Mouse (Mus musculus) urinary bladder, postnatal 36 days (tissue): ENCODE results near the gene Pzp.
A peak's percentile ranks its signal among the peaks of the same experiment; 100 is the strongest.

ENCODE experiments used
- DNase-seq, 2 experiments: peaks; one replicate each; pipeline ENCODE4 v3.0.0; 2022; ENCODE audit warnings: low spot score in 2 of 2, mixed read lengths in 1 of 2

Gene Pzp

GRCm38 (mm10) chr6:128526601-128527000 is at the start of gene Pzp:
Gene Pzp (minus strand): TSS chr6:128526720.
- DNase-seq, result no peak

- DNase-seq, result no peak
These were observed 40.1 kb upstream of the Pzp start for GRCm38 (mm10) chr6:128566589-128566988.

DNA sequence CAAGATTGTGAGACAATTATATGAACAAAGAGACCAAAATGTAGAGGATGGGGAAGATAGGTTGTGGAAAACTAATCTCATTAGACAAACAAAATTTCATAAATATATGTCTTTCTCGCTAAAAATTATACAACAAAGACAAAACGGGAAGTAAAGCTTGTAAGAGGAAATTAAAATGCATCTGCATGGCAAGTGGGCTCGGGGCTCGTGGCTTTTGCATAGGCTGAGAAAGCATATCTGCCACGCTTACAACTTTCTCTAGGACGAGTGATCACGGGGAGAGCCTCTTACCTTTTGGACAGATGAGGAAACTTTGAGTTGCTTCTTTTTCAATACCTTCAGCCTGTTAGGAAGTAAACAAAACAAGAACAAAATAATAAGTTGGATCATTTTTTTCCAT is 27.5 kb upstream of the Pzp start:
- DNase-seq, result no peak

- DNase-seq, result no peak
These were observed 23.2 kb upstream of the Pzp start for GRCm38 (mm10) chr6:128549463-128550452.

DNA sequence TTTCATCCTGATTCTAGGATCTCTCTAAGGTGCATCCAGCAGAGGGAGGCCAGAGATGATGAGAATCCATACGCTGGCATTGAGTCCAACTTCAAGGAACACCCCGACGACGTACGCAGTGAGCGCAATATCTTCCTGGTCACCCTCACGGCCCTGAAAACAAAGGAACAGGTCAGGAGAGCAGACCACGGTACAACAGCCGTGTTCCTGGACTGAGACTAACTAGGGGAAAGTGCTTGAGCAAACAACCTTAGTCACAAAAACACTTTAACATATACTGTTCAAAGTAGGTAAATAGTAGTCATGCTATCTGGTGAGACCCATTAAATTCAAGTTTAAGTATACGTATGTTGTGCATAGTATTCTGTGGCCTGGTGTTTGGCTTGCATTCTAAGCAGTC is 22.0 kb upstream of the Pzp start:
- DNase-seq, result no peak

DNA sequence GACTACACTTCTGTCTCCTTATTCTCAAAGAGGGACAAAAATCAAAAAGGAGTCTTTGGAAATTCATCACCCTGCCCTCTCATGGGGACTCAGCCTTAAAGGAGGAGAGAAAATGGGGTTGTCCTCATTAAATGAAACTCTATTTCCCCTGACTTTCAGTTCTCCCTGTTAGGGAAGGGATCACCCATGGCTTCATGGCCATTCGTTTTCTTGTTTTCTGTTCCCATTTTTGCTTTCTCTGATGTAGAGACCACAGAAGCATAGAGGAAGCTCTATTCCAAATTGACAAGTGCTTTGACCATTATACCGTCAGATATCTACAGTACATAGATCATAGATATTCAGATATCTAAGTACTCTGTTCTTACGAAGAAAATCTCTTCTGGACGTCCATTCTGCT is 18.9 kb upstream of the Pzp start:
- DNase-seq, result no peak

GRCm38 (mm10) chr6:128543226-128543625 is 16.7 kb upstream of the Pzp start:
- peak in 1 of 2 experiments; percentile 7 for DNase-seq

- DNase-seq, result no peak
These were observed 8.7 kb upstream of the Pzp start for GRCm38 (mm10) chr6:128535250-128535649.

DNA sequence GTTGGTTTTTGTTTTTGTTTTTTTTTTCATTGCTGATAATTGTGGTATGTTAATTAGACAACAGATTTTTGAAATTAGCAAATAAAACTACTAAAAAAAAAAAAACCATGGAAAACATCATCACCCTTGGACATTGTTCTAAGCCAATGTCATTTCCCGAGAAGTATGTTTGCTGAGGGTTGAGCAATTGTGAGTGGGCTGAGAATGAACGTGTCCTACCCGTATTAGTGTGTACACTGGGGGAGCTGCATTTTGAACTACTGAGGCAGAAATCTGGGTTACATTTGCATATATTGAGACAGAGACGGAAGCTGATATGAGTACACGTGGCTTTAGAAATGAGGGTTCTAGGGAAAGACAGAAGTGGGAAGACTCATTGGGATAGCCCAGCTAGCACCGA is 6.8 kb upstream of the Pzp start:
- DNase-seq, result no peak

DNA sequence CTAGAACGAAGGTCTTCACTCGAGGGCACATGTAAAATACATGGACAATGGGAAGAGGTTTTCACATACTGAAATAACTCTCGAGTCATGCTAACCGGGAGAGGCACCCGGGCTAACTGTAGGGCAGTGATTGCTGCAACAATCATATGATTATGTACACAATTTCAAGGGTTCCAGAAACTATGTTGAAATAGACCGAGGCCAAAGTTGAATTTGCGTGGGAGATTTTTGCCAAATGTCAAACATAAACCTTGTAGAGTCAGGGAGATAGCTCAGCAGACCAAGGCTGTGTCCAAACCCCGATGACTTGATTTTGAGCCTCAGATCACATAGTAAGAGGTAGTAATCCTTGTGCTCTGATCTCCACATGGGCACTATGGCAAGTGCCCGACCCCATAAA is 6.2 kb upstream of the Pzp start:
- DNase-seq, result no peak

GRCm38 (mm10) chr6:128528491-128528890 is 2.0 kb upstream of the Pzp start:
- no peak for DNase-seq

- DNase-seq, result no peak
These were observed 590 bp upstream of the Pzp start for GRCm38 (mm10) chr6:128527110-128527509.

DNA sequence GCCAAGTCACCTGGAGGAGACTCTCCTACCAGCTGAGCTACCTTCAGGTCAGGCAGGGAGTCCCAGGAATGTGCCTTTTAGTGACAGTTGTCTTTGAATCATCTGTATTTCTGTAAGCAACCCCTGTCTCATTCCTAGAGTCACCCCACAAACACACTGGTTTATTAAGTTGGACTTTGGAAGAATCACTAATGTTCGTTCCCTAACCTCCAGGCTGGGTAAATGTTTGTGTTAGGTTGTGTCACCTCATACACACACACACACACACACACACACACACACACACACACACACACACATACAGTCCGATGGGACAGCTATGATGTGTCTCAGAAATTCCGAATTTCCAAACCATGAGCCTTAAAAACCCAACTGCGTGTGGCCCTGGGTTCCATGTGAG is 719 bp downstream of the Pzp start:
- no peak for DNase-seq

- DNase-seq, result no peak
These were observed 3.2 kb downstream of the Pzp start for GRCm38 (mm10) chr6:128523360-128523759.

- no peak for DNase-seq
These were observed 7.4 kb downstream of the Pzp start for GRCm38 (mm10) chr6:128519159-128519558.

DNA sequence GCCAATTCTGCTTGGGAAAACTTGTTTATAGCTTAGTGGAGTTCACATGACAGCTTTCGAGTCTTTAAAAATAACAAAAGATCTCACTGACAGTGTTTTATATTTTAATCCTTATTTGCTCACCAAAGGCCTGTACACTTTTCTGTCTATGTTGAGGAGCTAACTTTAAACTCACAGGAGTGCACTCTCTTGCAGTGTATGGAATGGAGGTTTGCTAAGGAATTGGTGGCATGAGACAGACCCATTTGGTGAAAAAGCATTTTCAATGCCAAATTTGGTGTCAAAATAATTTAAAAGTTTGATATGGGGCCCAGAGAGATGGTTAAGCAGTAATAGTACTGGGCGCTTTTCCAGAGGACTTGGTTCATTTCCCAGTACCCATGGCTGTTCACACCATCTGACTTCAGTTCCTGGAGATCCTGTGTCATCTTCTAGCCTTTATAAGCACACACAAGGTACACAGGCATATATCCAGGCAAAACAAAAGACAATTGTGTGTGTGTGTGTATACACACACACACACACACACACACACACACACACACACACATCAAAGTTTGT is 20.8 kb downstream of the Pzp start:
- no peak for DNase-seq

GRCm38 (mm10) chr6:128504743-128505142 is 21.8 kb downstream of the Pzp start:
- DNase-seq, result no peak

DNA sequence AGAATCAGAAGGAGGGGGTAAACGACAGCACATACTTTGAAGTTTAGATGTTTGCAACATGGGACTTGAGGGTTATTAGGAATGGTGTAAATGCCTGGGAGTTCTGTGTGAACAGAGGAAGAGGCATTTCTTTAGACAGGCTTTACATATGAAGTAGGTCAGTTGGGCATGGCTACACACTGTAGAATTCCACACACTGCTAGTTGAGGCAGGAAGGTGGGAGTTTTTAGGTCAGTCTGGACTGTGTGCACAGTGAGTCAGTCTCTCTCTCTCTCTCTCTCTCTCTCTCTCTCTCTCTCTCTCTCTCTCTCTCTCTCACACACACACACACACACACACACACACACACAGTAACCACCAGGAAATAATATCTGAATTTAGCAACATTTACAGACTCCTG is 31.2 kb downstream of the Pzp start:
- no peak for DNase-seq

- no peak for DNase-seq
These were observed 31.7 kb downstream of the Pzp start for GRCm38 (mm10) chr6:128494646-128495331.

DNA sequence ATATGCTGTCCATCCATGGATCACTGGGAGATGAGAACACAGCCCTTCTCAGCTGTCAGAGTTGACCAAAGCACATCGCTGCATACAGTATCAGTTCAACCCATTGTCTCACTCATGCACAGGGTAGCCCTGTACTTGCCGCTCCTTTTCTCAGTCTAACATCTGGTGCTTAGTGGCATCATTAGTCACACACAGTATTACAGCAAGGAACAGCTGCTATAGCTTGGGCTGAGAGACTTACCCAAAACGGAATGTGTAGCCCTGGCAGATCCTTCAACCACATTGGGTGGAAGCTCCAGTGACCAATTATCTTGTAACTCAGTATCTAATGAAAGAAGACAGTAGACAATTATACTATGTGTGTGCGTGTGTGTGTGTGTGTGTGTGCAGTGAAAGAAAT is 34.6 kb downstream of the Pzp start:
- no peak for DNase-seq

- DNase-seq, result no peak
These were observed 36.4 kb downstream of the Pzp start for GRCm38 (mm10) chr6:128490141-128490540.

DNA sequence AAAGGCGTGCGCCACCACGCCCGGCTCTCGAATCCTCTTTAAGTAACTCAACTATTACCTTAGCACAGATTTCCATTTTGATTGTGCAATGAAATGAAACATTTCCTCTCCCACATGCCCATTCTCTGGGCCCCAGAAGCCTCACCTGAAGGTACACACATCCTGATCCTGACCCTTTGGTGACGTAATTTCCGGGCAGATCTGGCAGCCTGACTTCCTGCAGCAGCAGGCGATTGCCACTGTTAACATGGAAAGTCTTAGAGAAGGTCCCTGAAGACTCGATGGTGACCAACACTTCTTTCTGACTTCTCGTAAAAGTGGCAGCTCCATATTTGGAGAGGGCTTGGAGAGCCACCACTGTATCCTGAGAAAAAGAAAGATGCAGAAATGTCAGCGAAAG is 38.8 kb downstream of the Pzp start:
- no peak for DNase-seq
